ENCODE assay signal across 10 mouse cellular contexts in genomic region chr6:83616512-83616911, GRCm38 (mm10). TPM values are rescaled to one million over a fixed set of nuclear protein-coding genes. Genes with fewer than 3 reads are reported as not detected.
DNase-seq lines count a peak whose midpoint lies in the region; ATAC-seq and TF ChIP-seq lines count a peak whose summit lies in the region.
"Had no signal": no experiment of that assay in that cellular context is flagged by ENCODE, and none has a peak within 500 bp of the region (broad histone marks: within the 10 kb centered on the region; RNA-seq: fewer than 3 reads in every experiment).

No protein-coding gene starts in this region.

- 38% methylated on average over 5 of the region's 5 CpGs for WGBS in spleen, adult 2 months

- H3K4me3 ChIP-seq in spleen, adult 2 months (ENCODE audit: extremely low read depth, insufficient read depth, insufficient read length) = no peak overlapping the region

- H3K27me3 ChIP-seq in spleen, adult 2 months (ENCODE audit: control insufficient read depth, insufficient read depth, low read length) = no peaks in the 10 kb centered on the region

- no peaks in the 10 kb centered on the region for H3K4me1 ChIP-seq in spleen, adult 2 months (ENCODE audit: control insufficient read depth, insufficient read depth, insufficient read length)

- H3K36me3 ChIP-seq in spleen, adult 2 months (ENCODE audit: control insufficient read depth, insufficient read depth, low read length) = no peaks in the 10 kb centered on the region

- TF ChIP-seq POLR2A in spleen, adult 2 months (IDR thresholded peaks at IDR 0.05; ENCODE audit: low read depth, low read length) = no peak

- peak; percentile 3; the same call in 1 of the 2 replicates for TF ChIP-seq CTCF in spleen, adult 2 months (IDR thresholded peaks at IDR 0.05; ENCODE audit: extremely low read depth, insufficient read depth, insufficient read length, insufficient replicate concordance)

- peak; percentile 40 to 45 for DNase-seq in cerebellum, postnatal 10 days
- no peak for DNase-seq in cerebellum, postnatal 36 days
- DNase-seq in spleen, adult 2 months (ENCODE audit: low read depth in 1 of 2, low spot score in 2 of 2) = no peak
- no peak for DNase-seq in spleen, adult 12 weeks (ENCODE audit: low spot score)
- DNase-seq in lung, adult 18-20 months = peak; percentile 33 to 49
- peak; percentile 60 for DNase-seq in thymus, postnatal 4 days

- peak; percentile 92 for ATAC-seq in granulocyte monocyte progenitor cell, adult 5-6 weeks (replicated peaks; ENCODE audit: poor library complexity, severe bottlenecking)
- no peak for ATAC-seq in megakaryocyte-erythroid progenitor cell, adult 5-6 weeks (replicated peaks; ENCODE audit: low FRiP score, low TSS enrichment, poor library complexity, severe bottlenecking)

- no peak overlapping the region for H3K27ac ChIP-seq in spleen, adult 2 months (ENCODE audit: insufficient read depth, low read length)

RNA-seq across cellular contexts. Expression of gene Clec4f, which starts 39.5 kb away (rescaled TPM):
- polyA plus RNA-seq in spleen, adult 2 months (2012; rRNA removed) = not detected in 2 replicates
- total RNA-seq in granulocyte monocyte progenitor cell, adult 5-6 weeks (2014; fragmentation: Nextera tagmentation) = not detected in 2 replicates
- total RNA-seq in granulocyte monocyte progenitor cell, adult 5-6 weeks (2017) = not detected in 2 replicates
- total RNA-seq in megakaryocyte-erythroid progenitor cell, adult 5-6 weeks (2014; fragmentation: Nextera tagmentation) = not detected in 2 replicates
- total RNA-seq in megakaryocyte-erythroid progenitor cell, adult 5-6 weeks (2017) = not detected in 2 replicates
- total RNA-seq: layer of hippocampus, postnatal 25 days had no signal
- polyA plus RNA-seq: neural tube, embryonic 11.5 days had no signal

RNA-seq across cellular contexts. Expression of gene Stambp, which starts 44.0 kb away (rescaled TPM):
- 5.1 and 5.2 TPM in 2 replicates for polyA plus RNA-seq in spleen, adult 2 months (2012; rRNA removed)
- 23.0 and 44.8 TPM in 2 replicates for total RNA-seq in granulocyte monocyte progenitor cell, adult 5-6 weeks (2014; fragmentation: Nextera tagmentation)
- 5.0 and 9.7 TPM in 2 replicates for total RNA-seq in granulocyte monocyte progenitor cell, adult 5-6 weeks (2017)
- total RNA-seq in megakaryocyte-erythroid progenitor cell, adult 5-6 weeks (2014; fragmentation: Nextera tagmentation) = 22.7 and 24.9 TPM in 2 replicates
- total RNA-seq in megakaryocyte-erythroid progenitor cell, adult 5-6 weeks (2017) = 2.4 and 3.2 TPM in 2 replicates

Comparison
In these comparisons a context has a peak if more than half of its experiments do, and no peak if none do; other contexts are left out.
1. DNase-seq: peak in cerebellum, postnatal 10 days (2 of 2), lung, adult 18-20 months (2 of 2) and thymus, postnatal 4 days (single experiment); none in cerebellum, postnatal 36 days (0 of 2), spleen, adult 2 months (0 of 2) and spleen, adult 12 weeks (single experiment).